Mouse (Mus musculus): Measurements from ENCODE around the gene Retsat. TPM values are rescaled to one million over a fixed set of nuclear protein-coding genes. Genes with fewer than 3 reads are reported as not detected.

The Retsat gene
- polyA plus RNA-seq, 1 experiment from 2014 or later: 20.1 TPM

- no peaks in the 10 kb centered on the region; the same call in 1 of the 2 replicates for H3K36me3 ChIP-seq (ENCODE audit: control insufficient read depth, insufficient read depth, low read length)
- no peak for ATAC-seq (ENCODE audit: low read depth)
- no peaks in the 10 kb centered on the region for H3K4me1 ChIP-seq (replicated peaks; ENCODE audit: control insufficient read depth, insufficient read depth, low read length)
- H3K27me3 ChIP-seq (ENCODE audit: control insufficient read depth, insufficient read depth, low read depth, low read length): no peaks in the 10 kb centered on the region
- no peak overlapping the region for H3K4me3 ChIP-seq (ENCODE audit: low read length)
- no peak overlapping the region for H3K27ac ChIP-seq (ENCODE audit: low read length)
- H3K9me3 ChIP-seq (ENCODE audit: control insufficient read depth, low read length): no peaks in the 10 kb centered on the region
- H3K9ac ChIP-seq (ENCODE audit: low read length): peak overlapping the region; percentile 1; the same call in 1 of the 2 replicates
- WGBS: 68% methylated on average over 5 of the region's 5 CpGs
- no peak overlapping the region for H3K4me2 ChIP-seq (ENCODE audit: low read depth, low read length)
Observed at GRCm38 (mm10) chr6:72562894-72563293, 35.4 kb upstream of the Retsat start.

- no peak overlapping the region for H3K4me2 ChIP-seq (ENCODE audit: low read depth, low read length)
- H3K9ac ChIP-seq (ENCODE audit: low read length): no peak overlapping the region
- H3K27me3 ChIP-seq (ENCODE audit: control insufficient read depth, insufficient read depth, low read depth, low read length): no peaks in the 10 kb centered on the region
- no peak overlapping the region for H3K27ac ChIP-seq (ENCODE audit: low read length)
- no peaks in the 10 kb centered on the region for H3K9me3 ChIP-seq (ENCODE audit: control insufficient read depth, low read length)
- H3K4me1 ChIP-seq (replicated peaks; ENCODE audit: control insufficient read depth, insufficient read depth, low read length): no peaks in the 10 kb centered on the region
- ATAC-seq (ENCODE audit: low read depth): no peak
- H3K4me3 ChIP-seq (ENCODE audit: low read length): no peak overlapping the region
- peaks cover 3% of the 10 kb centered on the region; the same call in 1 of the 2 replicates for H3K36me3 ChIP-seq (ENCODE audit: control insufficient read depth, insufficient read depth, low read length)
- WGBS: 60% methylated on average over 7 of the region's 7 CpGs
Observed at GRCm38 (mm10) chr6:72565506-72565905, 32.8 kb upstream of the Retsat start.

- ATAC-seq (ENCODE audit: low read depth): peak; percentile 87
- H3K9me3 ChIP-seq (ENCODE audit: control insufficient read depth, low read length): no peaks in the 10 kb centered on the region
- H3K27me3 ChIP-seq (ENCODE audit: control insufficient read depth, insufficient read depth, low read depth, low read length): no peaks in the 10 kb centered on the region
- H3K4me1 ChIP-seq (replicated peaks; ENCODE audit: control insufficient read depth, insufficient read depth, low read length): no peaks in the 10 kb centered on the region
- no peak overlapping the region for H3K9ac ChIP-seq (ENCODE audit: low read length)
- no peak overlapping the region for H3K27ac ChIP-seq (ENCODE audit: low read length)
- WGBS: 4% methylated on average over 4 of the region's 4 CpGs
- H3K4me2 ChIP-seq (ENCODE audit: low read depth, low read length): no peak overlapping the region
- H3K4me3 ChIP-seq (ENCODE audit: low read length): no peak overlapping the region
- peaks cover 3% of the 10 kb centered on the region; the same call in 1 of the 2 replicates for H3K36me3 ChIP-seq (ENCODE audit: control insufficient read depth, insufficient read depth, low read length)
Observed at GRCm38 (mm10) chr6:72566044-72566443, 32.2 kb upstream of the Retsat start.

- Histone ChIP-seq H3K27me3 (ENCODE audit: control insufficient read depth, insufficient read depth, low read depth, low read length) (no peaks in the 10 kb centered on the region), H3K4me2 (ENCODE audit: low read depth, low read length) (no peak overlapping the region), H3K9me3 (ENCODE audit: control insufficient read depth, low read length) (no peaks in the 10 kb centered on the region), H3K36me3 (ENCODE audit: control insufficient read depth, insufficient read depth, low read length) (peaks cover 3% of the 10 kb centered on the region; the same call in 1 of the 2 replicates), H3K4me3 (ENCODE audit: low read length) (no peak overlapping the region), H3K9ac (ENCODE audit: low read length) (no peak overlapping the region), H3K27ac (ENCODE audit: low read length) (no peak overlapping the region), H3K4me1 (replicated peaks; ENCODE audit: control insufficient read depth, insufficient read depth, low read length) (no peaks in the 10 kb centered on the region)
- no peak for ATAC-seq (ENCODE audit: low read depth)
- WGBS: 81% methylated on average over 5 of the region's 5 CpGs
Observed at GRCm38 (mm10) chr6:72567508-72567907, 30.8 kb upstream of the Retsat start.

- no peak overlapping the region for H3K9ac ChIP-seq (ENCODE audit: low read length)
- no peak overlapping the region for H3K4me3 ChIP-seq (ENCODE audit: low read length)
- ATAC-seq (ENCODE audit: low read depth): no peak
- no peaks in the 10 kb centered on the region for H3K27me3 ChIP-seq (ENCODE audit: control insufficient read depth, insufficient read depth, low read depth, low read length)
- no peak overlapping the region for H3K27ac ChIP-seq (ENCODE audit: low read length)
- H3K36me3 ChIP-seq (ENCODE audit: control insufficient read depth, insufficient read depth, low read length): peaks cover 3% of the 10 kb centered on the region; the same call in 1 of the 2 replicates
- no peaks in the 10 kb centered on the region for H3K4me1 ChIP-seq (replicated peaks; ENCODE audit: control insufficient read depth, insufficient read depth, low read length)
- no peaks in the 10 kb centered on the region for H3K9me3 ChIP-seq (ENCODE audit: control insufficient read depth, low read length)
- WGBS: 83% methylated on average over 10 of the region's 10 CpGs
- H3K4me2 ChIP-seq (ENCODE audit: low read depth, low read length): no peak overlapping the region
Observed at GRCm38 (mm10) chr6:72568736-72569135, 29.5 kb upstream of the Retsat start.

GRCm38 (mm10) chr6:72570644-72571397 lies 27.5 kb upstream of the Retsat start:
- no peak for ATAC-seq (ENCODE audit: low read depth)
- Histone ChIP-seq H3K36me3 (ENCODE audit: control insufficient read depth, insufficient read depth, low read length) (peaks cover 7% of the 10 kb centered on the region; the same call in 1 of the 2 replicates), H3K4me2 (ENCODE audit: low read depth, low read length) (no peak overlapping the region), H3K9ac (ENCODE audit: low read length) (no peak overlapping the region), H3K4me1 (replicated peaks; ENCODE audit: control insufficient read depth, insufficient read depth, low read length) (no peaks in the 10 kb centered on the region), H3K27me3 (ENCODE audit: control insufficient read depth, insufficient read depth, low read depth, low read length) (no peaks in the 10 kb centered on the region), H3K9me3 (ENCODE audit: control insufficient read depth, low read length) (no peaks in the 10 kb centered on the region), H3K4me3 (ENCODE audit: low read length) (no peak overlapping the region), H3K27ac (ENCODE audit: low read length) (no peak overlapping the region)
- 87% methylated on average over 10 of the region's 10 CpGs for WGBS

- no peak overlapping the region for H3K9ac ChIP-seq (ENCODE audit: low read length)
- 24% methylated on average over 3 of the region's 3 CpGs for WGBS
- no peak for ATAC-seq (ENCODE audit: low read depth)
Observed at GRCm38 (mm10) chr6:72571826-72572225, 26.4 kb upstream of the Retsat start.

GRCm38 (mm10) chr6:72576041-72576440 lies 22.2 kb upstream of the Retsat start:
- Histone ChIP-seq H3K9ac (ENCODE audit: low read length) (no peak overlapping the region), H3K9me3 (ENCODE audit: control insufficient read depth, low read length) (no peaks in the 10 kb centered on the region), H3K4me1 (replicated peaks; ENCODE audit: control insufficient read depth, insufficient read depth, low read length) (no peaks in the 10 kb centered on the region), H3K4me2 (ENCODE audit: low read depth, low read length) (no peak overlapping the region), H3K36me3 (ENCODE audit: control insufficient read depth, insufficient read depth, low read length) (0 out of 2 replicates have a peak, but pooled peaks cover 4% of the 10 kb centered on the region), H3K27me3 (ENCODE audit: control insufficient read depth, insufficient read depth, low read depth, low read length) (no peaks in the 10 kb centered on the region), H3K27ac (ENCODE audit: low read length) (no peak overlapping the region), H3K4me3 (ENCODE audit: low read length) (no peak overlapping the region)
- WGBS: 85% methylated on average over 3 of the region's 3 CpGs
- ATAC-seq (ENCODE audit: low read depth): no peak

More at GRCm38 (mm10) chr6:72571826-72572225, 26.4 kb upstream of the Retsat start:
- Histone ChIP-seq H3K4me1 (replicated peaks; ENCODE audit: control insufficient read depth, insufficient read depth, low read length) (no peaks in the 10 kb centered on the region), H3K9me3 (ENCODE audit: control insufficient read depth, low read length) (no peaks in the 10 kb centered on the region), H3K27me3 (ENCODE audit: control insufficient read depth, insufficient read depth, low read depth, low read length) (no peaks in the 10 kb centered on the region), H3K36me3 (ENCODE audit: control insufficient read depth, insufficient read depth, low read length) (peaks cover 7% of the 10 kb centered on the region; the same call in 1 of the 2 replicates), H3K27ac (ENCODE audit: low read length) (no peak overlapping the region), H3K4me3 (ENCODE audit: low read length) (no peak overlapping the region), H3K4me2 (ENCODE audit: low read depth, low read length) (no peak overlapping the region)

- ATAC-seq (ENCODE audit: low read depth): no peak
Observed at GRCm38 (mm10) chr6:72581625-72582382, 16.5 kb upstream of the Retsat start.

More at GRCm38 (mm10) chr6:72581625-72582382, 16.5 kb upstream of the Retsat start:
- WGBS: 74% methylated on average over 11 of the region's 11 CpGs
- H3K36me3 ChIP-seq (ENCODE audit: control insufficient read depth, insufficient read depth, low read length): no peaks in the 10 kb centered on the region; the same call in 1 of the 2 replicates
- no peak overlapping the region for H3K27ac ChIP-seq (ENCODE audit: low read length)
- H3K9ac ChIP-seq (ENCODE audit: low read length): no peak overlapping the region
- no peak overlapping the region for H3K4me3 ChIP-seq (ENCODE audit: low read length)
- H3K4me1 ChIP-seq (replicated peaks; ENCODE audit: control insufficient read depth, insufficient read depth, low read length): no peaks in the 10 kb centered on the region
- H3K4me2 ChIP-seq (ENCODE audit: low read depth, low read length): no peak overlapping the region
- H3K9me3 ChIP-seq (ENCODE audit: control insufficient read depth, low read length): no peaks in the 10 kb centered on the region
- no peaks in the 10 kb centered on the region for H3K27me3 ChIP-seq (ENCODE audit: control insufficient read depth, insufficient read depth, low read depth, low read length)

Measured in lung, embryonic 16.5 days (tissue).